Mouse (Mus musculus) erythroblast, adult 5-6 weeks (primary cell): ENCODE results near the gene Tjap1. TPM values are rescaled to one million over a fixed set of nuclear protein-coding genes. Genes with fewer than 3 reads are reported as not detected.

ENCODE experiments used
- ATAC-seq: replicated peaks from 2 replicates; pipeline ENCODE4 v1.8.0; 2016; ENCODE audit warnings: moderate number of reproducible peaks, mild to moderate bottlenecking, moderate TSS enrichment, inconsistent platforms; ENCODE audit not compliant: poor library complexity, low FRiP score, severe bottlenecking
- total RNA-seq, 2 experiments: library from RNA; stranded (forward) in 1 of 2; stranded (reverse) in 1 of 2; fragments of 150-400 nt in 1 of 2; fragments of 200-764, 138-1000 nt in 1 of 2; gene quantifications; 2 replicates each; pipeline versions ENCODE4 v1.2.3 to v1.2.4; 2015 to 2017; ENCODE audit warnings: low replicate concordance in 2 of 2

Tjap1 gene
- total RNA-seq, 2 experiments from 2014 or later = 12.3 to 23.1 TPM

- no peak for ATAC-seq
Observed at GRCm38 (mm10) chr17:46210550-46210949, 72.3 kb downstream of the Tjap1 start.

Other genes starting within 250 kb of the Tjap1 start
- 8.6 and 20.9 TPM in 2 replicates for gene Mrps18a, start 172.0 kb downstream of the Tjap1 start, total RNA-seq (2015; ENCODE audit: low replicate concordance)
- 3.6 and 21.0 TPM in 2 replicates for gene Mrps18a, start 172.0 kb downstream of the Tjap1 start, total RNA-seq (2017; ENCODE audit: low replicate concordance)
- gene Rsph9, start 138.8 kb downstream of the Tjap1 start, total RNA-seq (2015; ENCODE audit: low replicate concordance) = 2.1 TPM in 1 of 2 replicates, not detected in the other
- gene Rsph9, start 138.8 kb downstream of the Tjap1 start, total RNA-seq (2017; ENCODE audit: low replicate concordance) = 0.42 and 7.3 TPM in 2 replicates
- 33.0 and 66.5 TPM in 2 replicates for gene Mad2l1bp, start 129.5 kb downstream of the Tjap1 start, total RNA-seq (2015; ENCODE audit: low replicate concordance)
- gene Mad2l1bp, start 129.5 kb downstream of the Tjap1 start, total RNA-seq (2017; ENCODE audit: low replicate concordance) = 30.2 and 33.7 TPM in 2 replicates
- gene Gtpbp2, start 122.0 kb downstream of the Tjap1 start, total RNA-seq (2015; ENCODE audit: low replicate concordance) = 296 and 371 TPM in 2 replicates
- gene Gtpbp2, start 122.0 kb downstream of the Tjap1 start, total RNA-seq (2017; ENCODE audit: low replicate concordance) = 714 and 945 TPM in 2 replicates
- 4.6 and 4.8 TPM in 2 replicates for gene Polh, start 80.4 kb downstream of the Tjap1 start, total RNA-seq (2015; ENCODE audit: low replicate concordance)
- gene Polh, start 80.4 kb downstream of the Tjap1 start, total RNA-seq (2017; ENCODE audit: low replicate concordance) = 14.9 and 17.8 TPM in 2 replicates
- 9.0 and 15.3 TPM in 2 replicates for gene Xpo5, start 80.2 kb downstream of the Tjap1 start, total RNA-seq (2015; ENCODE audit: low replicate concordance)
- gene Xpo5, start 80.2 kb downstream of the Tjap1 start, total RNA-seq (2017; ENCODE audit: low replicate concordance) = 11.7 and 14.9 TPM in 2 replicates
- 14.8 and 18.8 TPM in 2 replicates for gene Polr1c, start 35.0 kb downstream of the Tjap1 start, total RNA-seq (2015; ENCODE audit: low replicate concordance)
- 9.6 and 15.1 TPM in 2 replicates for gene Polr1c, start 35.0 kb downstream of the Tjap1 start, total RNA-seq (2017; ENCODE audit: low replicate concordance)
- gene Yipf3, start 34.9 kb downstream of the Tjap1 start, total RNA-seq (2015; ENCODE audit: low replicate concordance) = 15.4 and 42.8 TPM in 2 replicates
- 22.7 and 29.7 TPM in 2 replicates for gene Yipf3, start 34.9 kb downstream of the Tjap1 start, total RNA-seq (2017; ENCODE audit: low replicate concordance)
- 0.42 TPM in 1 of 2 replicates, not detected in the other for gene Lrrc73, start 29.5 kb downstream of the Tjap1 start, total RNA-seq (2015; ENCODE audit: low replicate concordance)
- gene Lrrc73, start 29.5 kb downstream of the Tjap1 start, total RNA-seq (2017; ENCODE audit: low replicate concordance) = 0.42 and 1.4 TPM in 2 replicates
- not detected in 2 replicates for gene Dlk2, start 14.4 kb upstream of the Tjap1 start, total RNA-seq (2015; ENCODE audit: low replicate concordance)
- gene Dlk2, start 14.4 kb upstream of the Tjap1 start, total RNA-seq (2017; ENCODE audit: low replicate concordance) = not detected in 2 replicates
- 0.84 and 2.5 TPM in 2 replicates for gene Abcc10, start 45.3 kb upstream of the Tjap1 start, total RNA-seq (2015; ENCODE audit: low replicate concordance)
- gene Abcc10, start 45.3 kb upstream of the Tjap1 start, total RNA-seq (2017; ENCODE audit: low replicate concordance) = 0.51 and 1.1 TPM in 2 replicates
- gene Zfp318, start 100.7 kb upstream of the Tjap1 start, total RNA-seq (2015; ENCODE audit: low replicate concordance) = 3.6 and 5.6 TPM in 2 replicates
- 3.9 and 4.7 TPM in 2 replicates for gene Zfp318, start 100.7 kb upstream of the Tjap1 start, total RNA-seq (2017; ENCODE audit: low replicate concordance)
- gene Crip3, start 145.9 kb upstream of the Tjap1 start, total RNA-seq (2015; ENCODE audit: low replicate concordance) = not detected in 2 replicates
- not detected in 2 replicates for gene Crip3, start 145.9 kb upstream of the Tjap1 start, total RNA-seq (2017; ENCODE audit: low replicate concordance)
- not detected in 2 replicates for gene Slc22a7, start 155.4 kb upstream of the Tjap1 start, total RNA-seq (2015; ENCODE audit: low replicate concordance)
- not detected in 2 replicates for gene Slc22a7, start 155.4 kb upstream of the Tjap1 start, total RNA-seq (2017; ENCODE audit: low replicate concordance)
- not detected in 2 replicates for gene Ttbk1, start 204.6 kb upstream of the Tjap1 start, total RNA-seq (2015; ENCODE audit: low replicate concordance)
- gene Ttbk1, start 204.6 kb upstream of the Tjap1 start, total RNA-seq (2017; ENCODE audit: low replicate concordance) = not detected in 2 replicates
- gene Dnph1, start 213.7 kb upstream of the Tjap1 start, total RNA-seq (2015; ENCODE audit: low replicate concordance) = 2.7 and 3.3 TPM in 2 replicates
- gene Dnph1, start 213.7 kb upstream of the Tjap1 start, total RNA-seq (2017; ENCODE audit: low replicate concordance) = 1.5 and 4.0 TPM in 2 replicates